Mouse (Mus musculus): Measurements from ENCODE around the gene Atp11b. TPM values are rescaled to one million over a fixed set of nuclear protein-coding genes. Genes with fewer than 3 reads are reported as not detected.

Atp11b gene
- polyA plus RNA-seq, 1 experiment from 2014 or later, result 30.3 TPM

DNA sequence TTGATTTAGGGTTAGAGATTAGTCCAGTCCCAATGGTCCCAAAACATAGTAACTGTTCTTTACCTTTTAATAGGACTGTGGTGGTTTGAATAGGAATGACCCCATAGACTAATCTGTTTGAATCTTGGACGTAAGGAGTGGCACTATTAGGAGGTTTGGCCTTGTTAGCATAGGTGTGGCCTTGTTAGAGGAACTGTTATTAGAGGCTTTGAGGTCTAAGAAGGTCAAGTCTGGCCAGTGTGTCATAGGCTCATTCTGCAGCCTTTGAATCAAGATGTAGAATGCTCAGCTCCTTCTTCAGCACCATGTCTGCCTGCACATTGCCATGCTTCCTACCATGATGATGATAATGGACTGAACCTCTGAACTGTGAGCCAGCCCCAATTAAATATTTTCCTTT, 27.0 kb upstream of the Atp11b start:
- DNase-seq (ENCODE audit: low spot score, missing footprints) (no peak), ATAC-seq (ENCODE audit: low FRiP score) (no peak)
- no peaks in the 10 kb centered on the region for H3K4me1 ChIP-seq (ENCODE audit: control insufficient read depth, insufficient read depth, low read length)
- H3K9me3 ChIP-seq (ENCODE audit: control insufficient read depth, low read length), result no peaks in the 10 kb centered on the region
- no peaks in the 10 kb centered on the region for H3K36me3 ChIP-seq (ENCODE audit: control insufficient read depth, insufficient read depth, low read length)
- WGBS, result 71% methylated on average over 1 of the region's 1 CpGs
- no peak overlapping the region for H3K4me3 ChIP-seq (ENCODE audit: low read depth, low read length)
- H3K27ac ChIP-seq (ENCODE audit: low read depth, low read length), result no peak overlapping the region
- no peaks in the 10 kb centered on the region for H3K27me3 ChIP-seq (ENCODE audit: control insufficient read depth, insufficient read depth, low read length)
- no peak overlapping the region for H3K4me2 ChIP-seq
- no peak overlapping the region for H3K9ac ChIP-seq (ENCODE audit: low read length)

DNA sequence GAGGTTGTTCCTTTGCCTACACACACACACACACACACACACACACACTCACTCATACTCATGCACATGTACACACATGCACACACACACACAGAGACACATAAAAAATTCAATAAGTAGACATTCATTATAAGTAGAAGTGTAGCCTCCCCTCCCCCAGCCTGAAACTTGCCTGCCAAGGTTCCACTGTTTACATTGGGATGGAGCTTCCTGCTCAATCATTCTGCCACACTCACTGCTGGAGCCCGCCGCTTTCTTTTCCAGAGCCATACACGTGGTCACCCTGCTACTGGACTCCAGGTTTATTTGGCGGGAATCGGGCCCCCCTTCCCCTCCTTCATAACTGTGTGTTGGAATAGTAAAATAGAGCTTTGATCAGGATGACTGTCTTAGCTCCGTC, 24.4 kb upstream of the Atp11b start:
- no peak overlapping the region for H3K4me3 ChIP-seq (ENCODE audit: low read depth, low read length)
- 83% methylated on average over 6 of the region's 6 CpGs for WGBS
- no peaks in the 10 kb centered on the region for H3K27me3 ChIP-seq (ENCODE audit: control insufficient read depth, insufficient read depth, low read length)
- H3K9me3 ChIP-seq (ENCODE audit: control insufficient read depth, low read length), result no peaks in the 10 kb centered on the region
- DNase-seq (ENCODE audit: low spot score, missing footprints) (no peak), ATAC-seq (ENCODE audit: low FRiP score) (no peak)
- no peak overlapping the region for H3K9ac ChIP-seq (ENCODE audit: low read length)
- no peak overlapping the region for H3K4me2 ChIP-seq
- H3K27ac ChIP-seq (ENCODE audit: low read depth, low read length), result no peak overlapping the region
- H3K36me3 ChIP-seq (ENCODE audit: control insufficient read depth, insufficient read depth, low read length), result no peaks in the 10 kb centered on the region
- no peaks in the 10 kb centered on the region for H3K4me1 ChIP-seq (ENCODE audit: control insufficient read depth, insufficient read depth, low read length)

DNA sequence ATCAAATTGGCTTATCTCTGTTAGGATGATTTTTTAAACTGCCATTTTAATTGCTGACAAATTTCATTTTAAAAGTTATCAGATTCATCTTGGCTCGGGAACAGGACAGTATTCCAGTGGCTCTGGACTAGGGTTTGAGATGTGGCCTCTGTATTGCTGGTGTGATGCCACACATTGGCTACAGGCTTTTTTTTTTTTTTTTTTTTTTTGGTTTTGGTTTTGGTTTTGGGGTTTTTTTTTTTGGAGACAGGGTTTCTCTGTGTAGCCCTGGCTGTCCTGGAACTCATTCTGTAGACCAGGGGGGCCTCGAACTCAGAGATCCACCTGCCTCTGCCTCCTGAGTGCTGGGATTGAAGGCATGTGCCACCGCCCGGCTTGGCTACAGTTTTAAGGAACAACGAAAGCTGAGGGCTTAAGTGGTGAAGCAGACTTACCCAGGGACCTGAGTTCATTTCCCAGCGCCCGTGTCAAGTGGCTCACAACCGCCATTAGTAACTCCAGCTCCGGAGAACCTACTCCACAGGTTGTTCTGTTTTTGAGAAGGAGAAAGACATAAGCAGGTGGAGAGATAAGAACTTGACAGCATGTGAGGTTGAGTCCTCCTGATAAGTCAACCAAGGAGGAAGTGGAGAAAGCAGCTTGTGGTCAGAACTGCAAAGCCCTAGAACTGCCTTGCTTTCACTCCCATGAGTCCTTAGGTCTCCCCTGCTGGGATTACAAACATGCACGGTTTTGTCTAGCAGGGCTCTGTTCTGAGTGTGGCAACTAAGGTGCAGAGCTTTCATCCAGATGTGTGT, 21.7 kb upstream of the Atp11b start:
- ATAC-seq (ENCODE audit: low FRiP score) (no peak), DNase-seq (ENCODE audit: low spot score, missing footprints) (no peak)
- Histone ChIP-seq H3K27me3 (ENCODE audit: control insufficient read depth, insufficient read depth, low read length) (no peaks in the 10 kb centered on the region), H3K4me2 (no peak overlapping the region), H3K27ac (ENCODE audit: low read depth, low read length) (no peak overlapping the region), H3K36me3 (ENCODE audit: control insufficient read depth, insufficient read depth, low read length) (no peaks in the 10 kb centered on the region), H3K4me1 (ENCODE audit: control insufficient read depth, insufficient read depth, low read length) (no peaks in the 10 kb centered on the region), H3K4me3 (ENCODE audit: low read depth, low read length) (no peak overlapping the region), H3K9ac (ENCODE audit: low read length) (no peak overlapping the region), H3K9me3 (ENCODE audit: control insufficient read depth, low read length) (no peaks in the 10 kb centered on the region)
- 86% methylated on average over 10 of the region's 10 CpGs for WGBS

DNA sequence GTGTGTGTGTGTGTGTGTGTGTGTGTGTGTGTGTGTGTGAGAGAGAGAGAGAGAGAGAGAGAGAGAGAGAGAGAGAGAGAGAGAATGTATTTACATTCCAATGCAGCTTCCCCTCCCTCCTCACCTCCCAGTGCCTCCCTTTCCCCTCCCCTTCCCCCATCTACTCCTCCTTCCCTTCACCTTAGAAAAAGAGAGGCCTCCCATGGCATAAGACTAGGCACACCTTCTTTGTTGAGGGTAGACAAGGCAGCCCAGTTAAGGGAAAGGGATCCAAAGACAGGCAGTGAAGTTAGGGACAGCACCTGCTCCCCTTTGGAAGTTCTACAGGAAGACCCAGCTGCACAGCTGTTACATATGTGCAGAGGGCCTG, 21.1 kb upstream of the Atp11b start:
- ATAC-seq (ENCODE audit: low FRiP score) (no peak), DNase-seq (ENCODE audit: low spot score, missing footprints) (no peak)

DNA sequence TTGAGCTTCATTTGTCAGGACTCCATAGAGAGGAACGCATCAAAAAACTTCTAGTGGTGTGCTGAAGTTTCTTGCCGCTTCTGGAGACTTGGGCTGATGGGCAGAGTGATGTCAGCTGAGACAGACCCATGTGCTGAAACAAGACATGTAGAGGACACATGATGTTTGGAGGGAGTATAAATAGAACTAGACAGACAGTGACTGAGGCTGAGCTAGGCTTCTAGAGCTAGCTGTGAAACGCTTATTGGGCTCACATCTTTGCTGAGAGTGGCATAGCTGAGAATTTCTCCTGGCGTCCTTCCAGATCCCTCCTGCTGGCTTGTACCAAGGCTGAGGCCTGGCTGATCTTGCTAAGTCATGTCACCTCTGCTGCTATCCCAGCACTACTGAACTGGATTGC, 19.4 kb upstream of the Atp11b start:
- H3K4me1 ChIP-seq (ENCODE audit: control insufficient read depth, insufficient read depth, low read length), result no peaks in the 10 kb centered on the region
- no peak overlapping the region for H3K9ac ChIP-seq (ENCODE audit: low read length)
- ATAC-seq (ENCODE audit: low FRiP score) (no peak), DNase-seq (ENCODE audit: low spot score, missing footprints) (no peak)
- H3K27ac ChIP-seq (ENCODE audit: low read depth, low read length), result no peak overlapping the region
- no peak overlapping the region for H3K4me3 ChIP-seq (ENCODE audit: low read depth, low read length)
- H3K9me3 ChIP-seq (ENCODE audit: control insufficient read depth, low read length), result no peaks in the 10 kb centered on the region
- H3K27me3 ChIP-seq (ENCODE audit: control insufficient read depth, insufficient read depth, low read length), result no peaks in the 10 kb centered on the region
- no peak overlapping the region for H3K4me2 ChIP-seq
- no peaks in the 10 kb centered on the region for H3K36me3 ChIP-seq (ENCODE audit: control insufficient read depth, insufficient read depth, low read length)
- 85% methylated on average over 4 of the region's 4 CpGs for WGBS

More for the DNA sequence above, 21.1 kb upstream of the Atp11b start:
- Histone ChIP-seq H3K4me2 (no peak overlapping the region), H3K9me3 (ENCODE audit: control insufficient read depth, low read length) (no peaks in the 10 kb centered on the region), H3K4me3 (ENCODE audit: low read depth, low read length) (no peak overlapping the region), H3K9ac (ENCODE audit: low read length) (no peak overlapping the region), H3K36me3 (ENCODE audit: control insufficient read depth, insufficient read depth, low read length) (no peaks in the 10 kb centered on the region), H3K4me1 (ENCODE audit: control insufficient read depth, insufficient read depth, low read length) (no peaks in the 10 kb centered on the region), H3K27ac (ENCODE audit: low read depth, low read length) (no peak overlapping the region), H3K27me3 (ENCODE audit: control insufficient read depth, insufficient read depth, low read length) (no peaks in the 10 kb centered on the region)

DNA sequence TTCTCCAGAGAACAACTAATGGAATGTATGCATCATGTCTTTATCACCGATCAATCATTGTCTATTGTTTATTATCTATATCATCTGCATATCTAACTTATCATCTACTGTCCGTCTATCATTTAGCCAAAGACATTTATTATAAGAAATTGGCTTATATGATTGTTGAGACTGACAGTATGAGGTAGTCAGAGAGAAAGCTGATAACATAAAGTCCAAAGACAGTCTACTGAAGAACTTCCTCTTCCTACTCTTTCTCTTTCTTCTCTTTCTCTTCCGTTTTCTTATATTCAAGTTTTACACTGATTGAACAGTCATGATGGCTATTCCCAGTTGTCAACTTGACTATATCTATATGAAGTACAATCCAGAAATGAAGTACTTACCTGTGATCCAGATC, 15.8 kb upstream of the Atp11b start:
- ATAC-seq (ENCODE audit: low FRiP score), result no peak

DNA sequence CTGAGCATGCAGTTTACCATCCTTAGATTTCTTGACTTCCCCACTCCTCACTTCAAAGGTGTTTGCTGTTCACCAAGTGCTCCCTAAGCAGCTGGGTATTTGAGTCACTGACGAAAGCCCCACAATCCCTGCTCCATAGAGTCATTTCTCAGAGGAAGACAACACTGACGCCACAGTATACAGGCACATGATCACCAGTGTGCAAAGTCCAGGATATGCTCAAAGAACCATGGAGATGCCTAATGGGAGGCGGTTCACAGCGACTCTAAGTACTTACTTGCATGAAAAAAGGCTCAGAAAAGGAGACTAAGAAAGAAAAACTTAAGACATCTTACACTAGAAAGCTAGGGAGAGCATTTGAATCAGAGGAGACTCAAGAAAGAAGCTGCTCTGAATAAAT, 8.9 kb upstream of the Atp11b start:
- no peaks in the 10 kb centered on the region for H3K9me3 ChIP-seq (ENCODE audit: control insufficient read depth, low read length)
- no peak overlapping the region for H3K4me3 ChIP-seq (ENCODE audit: low read depth, low read length)
- H3K4me2 ChIP-seq, result no peak overlapping the region
- ATAC-seq (ENCODE audit: low FRiP score), result no peak
- 45% methylated on average over 4 of the region's 4 CpGs for WGBS
- no peak overlapping the region for H3K9ac ChIP-seq (ENCODE audit: low read length)
- no peaks in the 10 kb centered on the region for H3K36me3 ChIP-seq (ENCODE audit: control insufficient read depth, insufficient read depth, low read length)
- no peaks in the 10 kb centered on the region; the same call in 1 of the 2 replicates for H3K4me1 ChIP-seq (ENCODE audit: control insufficient read depth, insufficient read depth, low read length)
- H3K27me3 ChIP-seq (ENCODE audit: control insufficient read depth, insufficient read depth, low read length), result no peaks in the 10 kb centered on the region
- DNase-seq (ENCODE audit: low spot score, missing footprints), result no peak
- H3K27ac ChIP-seq (ENCODE audit: low read depth, low read length), result no peak overlapping the region

More for the DNA sequence above, 15.8 kb upstream of the Atp11b start:
- Histone ChIP-seq H3K4me2 (no peak overlapping the region), H3K4me3 (ENCODE audit: low read depth, low read length) (no peak overlapping the region), H3K36me3 (ENCODE audit: control insufficient read depth, insufficient read depth, low read length) (no peaks in the 10 kb centered on the region), H3K27me3 (ENCODE audit: control insufficient read depth, insufficient read depth, low read length) (no peaks in the 10 kb centered on the region), H3K4me1 (ENCODE audit: control insufficient read depth, insufficient read depth, low read length) (no peaks in the 10 kb centered on the region), H3K9me3 (ENCODE audit: control insufficient read depth, low read length) (no peaks in the 10 kb centered on the region), H3K27ac (ENCODE audit: low read depth, low read length) (no peak overlapping the region), H3K9ac (ENCODE audit: low read length) (no peak overlapping the region)
- DNase-seq (ENCODE audit: low spot score, missing footprints), result no peak
- 91% methylated on average over 3 of the region's 3 CpGs for WGBS

DNA sequence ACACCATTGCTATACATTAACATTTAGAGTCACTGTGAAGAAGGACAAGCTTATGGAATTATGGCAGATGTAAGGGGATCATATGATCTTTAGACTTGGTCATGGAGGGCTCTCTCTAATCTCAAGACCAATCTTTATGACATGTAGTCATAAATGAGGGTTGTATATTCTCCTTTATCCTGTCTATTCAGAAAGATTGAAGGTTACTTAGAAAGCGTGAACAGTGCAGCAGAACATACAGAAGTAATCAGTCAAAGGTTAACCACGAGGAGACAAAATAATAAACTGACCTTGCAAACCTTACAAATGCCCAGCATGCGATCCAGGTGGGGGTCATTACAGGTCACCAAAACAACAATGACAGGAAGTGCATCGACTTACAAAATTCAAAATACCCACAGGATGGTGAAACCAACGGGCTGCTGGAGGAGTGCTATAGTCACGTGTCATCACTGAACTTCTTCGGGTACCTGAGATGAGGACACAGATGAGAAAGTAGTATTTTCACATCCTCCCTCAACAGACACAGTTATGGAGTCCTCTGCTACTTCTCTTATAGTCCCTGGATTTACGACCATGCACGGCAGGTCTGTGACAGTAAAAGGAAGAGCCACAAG, 7.0 kb upstream of the Atp11b start:
- Histone ChIP-seq H3K27ac (ENCODE audit: low read depth, low read length) (no peak overlapping the region), H3K4me2 (no peak overlapping the region), H3K4me3 (ENCODE audit: low read depth, low read length) (no peak overlapping the region), H3K9me3 (ENCODE audit: control insufficient read depth, low read length) (no peaks in the 10 kb centered on the region), H3K27me3 (ENCODE audit: control insufficient read depth, insufficient read depth, low read length) (no peaks in the 10 kb centered on the region), H3K4me1 (ENCODE audit: control insufficient read depth, insufficient read depth, low read length) (no peaks in the 10 kb centered on the region; the same call in 1 of the 2 replicates), H3K36me3 (ENCODE audit: control insufficient read depth, insufficient read depth, low read length) (no peaks in the 10 kb centered on the region), H3K9ac (ENCODE audit: low read length) (no peak overlapping the region)
- 69% methylated on average over 9 of the region's 9 CpGs for WGBS
- ATAC-seq (ENCODE audit: low FRiP score) (no peak), DNase-seq (ENCODE audit: low spot score, missing footprints) (no peak)

DNA sequence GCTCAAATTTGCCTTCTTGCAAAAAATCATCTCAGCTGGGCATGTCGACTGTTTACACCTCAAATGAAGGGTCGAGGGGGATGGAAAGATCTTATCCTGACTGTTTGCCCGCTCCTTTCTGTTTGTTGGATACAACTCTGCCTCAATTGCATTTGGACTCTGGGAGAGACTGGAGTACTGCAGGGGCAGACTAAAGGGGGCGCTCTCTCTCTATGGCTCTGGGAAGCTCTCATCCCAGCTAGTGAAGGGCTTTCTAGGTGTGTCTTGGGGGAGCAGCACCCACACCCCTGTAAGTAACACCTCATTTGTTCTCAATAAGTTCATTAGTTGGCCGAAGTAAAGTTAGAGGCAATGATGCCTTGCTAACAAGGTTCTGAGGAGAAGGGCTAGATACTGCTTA, 3.6 kb upstream of the Atp11b start:
- DNase-seq (ENCODE audit: low spot score, missing footprints) (no peak), ATAC-seq (ENCODE audit: low FRiP score) (no peak)
- WGBS, result 66% methylated on average over 5 of the region's 5 CpGs
- H3K4me2 ChIP-seq, result no peak overlapping the region
- H3K4me3 ChIP-seq (ENCODE audit: low read depth, low read length), result no peak overlapping the region
- no peak overlapping the region for H3K27ac ChIP-seq (ENCODE audit: low read depth, low read length)
- H3K9me3 ChIP-seq (ENCODE audit: control insufficient read depth, low read length), result no peaks in the 10 kb centered on the region
- no peaks in the 10 kb centered on the region for H3K36me3 ChIP-seq (ENCODE audit: control insufficient read depth, insufficient read depth, low read length)
- H3K4me1 ChIP-seq (ENCODE audit: control insufficient read depth, insufficient read depth, low read length), result peaks cover 2% of the 10 kb centered on the region
- H3K27me3 ChIP-seq (ENCODE audit: control insufficient read depth, insufficient read depth, low read length), result no peaks in the 10 kb centered on the region
- H3K9ac ChIP-seq (ENCODE audit: low read length), result no peak overlapping the region

All from midbrain, embryonic 11.5 days (tissue).